Mouse (Mus musculus) MEL (cell line): ENCODE data around the gene Phf21a. TPM values are rescaled to one million over a fixed set of nuclear protein-coding genes. Genes with fewer than 3 reads are reported as not detected.

ENCODE experiments used
- DNase-seq: peaks from one replicate; pipeline ENCODE4 v3.0.0; 2011; ENCODE audit warnings: low read depth, low spot score
- H3K27ac ChIP-seq: 2 replicates; pipeline ENCODE4 v1.5.1; 2012; ENCODE audit warnings: low read depth, mild to moderate bottlenecking, control low read depth, low read length, moderate library complexity; ENCODE audit not compliant: control insufficient read depth
- H3K27me3 ChIP-seq, 2 experiments: fragments of 150-350 bp in 1 of 2; sonication (generic) in 1 of 2; 2 replicates each; pipeline ENCODE4 v1.6.1; 2012; ENCODE audit warnings: low read length in 2 of 2, mild to moderate bottlenecking in 2 of 2, improper control_type of control experiment in 1 of 2, moderate library complexity in 1 of 2; ENCODE audit not compliant: insufficient read depth in 2 of 2, control insufficient read depth in 1 of 2
- H3K36me3 ChIP-seq, 2 experiments: 2 replicates each; pipeline ENCODE4 v1.6.1; 2012 to 2014; ENCODE audit warnings: low read length in 2 of 2, improper control_type of control experiment in 1 of 2, inconsistent platforms in 1 of 2, mild to moderate bottlenecking in 1 of 2; ENCODE audit not compliant: insufficient read depth in 2 of 2, control insufficient read depth in 1 of 2
- H3K4me1 ChIP-seq, 2 experiments: fragments of 150-350 bp in 1 of 2; sonication (generic) in 1 of 2; 2 replicates each; pipeline ENCODE4 v1.6.1; 2012; ENCODE audit warnings: low read length in 2 of 2, improper control_type of control experiment in 1 of 2, mild to moderate bottlenecking in 1 of 2; ENCODE audit not compliant: insufficient read depth in 2 of 2, control insufficient read depth in 1 of 2
- H3K4me3 ChIP-seq, 2 experiments: fragments of 150-350 bp in 1 of 2; sonication (generic) in 1 of 2; 2 replicates each; pipeline ENCODE4 v1.5.1; 2012; ENCODE audit warnings: low read depth in 2 of 2, low read length in 2 of 2, mild to moderate bottlenecking in 2 of 2, moderate library complexity in 2 of 2, control low read depth in 1 of 2, improper control_type of control experiment in 1 of 2; ENCODE audit not compliant: control insufficient read depth in 1 of 2, insufficient read depth in 1 of 2
- H3K79me2 ChIP-seq: 2 replicates; pipeline ENCODE4 v1.6.1; 2012; ENCODE audit warnings: mild to moderate bottlenecking, low read length, moderate library complexity; ENCODE audit not compliant: control insufficient read depth, poor library complexity, insufficient read depth
- H3K9ac ChIP-seq: 2 replicates; pipeline ENCODE4 v1.6.1; 2012; ENCODE audit warnings: low read depth, mild to moderate bottlenecking, control low read depth, low read length, moderate library complexity; ENCODE audit not compliant: control insufficient read depth, poor library complexity, severe bottlenecking
- H3K9me3 ChIP-seq: fragments of 150-350 bp; sonication (generic); replicated peaks from 2 replicates; pipeline ENCODE4 v1.6.1; 2012; ENCODE audit warnings: mild to moderate bottlenecking, low read length, improper control_type of control experiment, moderate library complexity; ENCODE audit not compliant: insufficient read depth
- CHD1 ChIP-seq: IDR thresholded peaks from 2 replicates; pipeline ENCODE4 v1.6.1; 2012; ENCODE audit warnings: low read depth, mild to moderate bottlenecking, inconsistent platforms, low read length, improper control_type of control experiment
- CHD2 ChIP-seq: IDR thresholded peaks from 2 replicates; pipeline ENCODE4 v1.6.1; 2011; ENCODE audit warnings: low read length, improper control_type of control experiment
- EP300 ChIP-seq, 2 experiments: IDR thresholded peaks; 2 replicates each; pipeline ENCODE4 v1.6.1; 2011; ENCODE audit warnings: improper control_type of control experiment in 2 of 2, low read length in 2 of 2, low read depth in 1 of 2, mild to moderate bottlenecking in 1 of 2
- ETS1 ChIP-seq: IDR thresholded peaks from 2 replicates; pipeline ENCODE4 v1.6.1; 2012; ENCODE audit warnings: low read depth, mild to moderate bottlenecking, inconsistent platforms, low read length, improper control_type of control experiment, moderate library complexity
- GATA1 ChIP-seq: IDR thresholded peaks from 2 replicates; pipeline ENCODE4 v1.6.1; 2011; ENCODE audit warnings: low read depth, low read length, improper control_type of control experiment
- JUND ChIP-seq: IDR thresholded peaks from 2 replicates; pipeline ENCODE4 v1.6.1; 2011; ENCODE audit warnings: low read depth, mild to moderate bottlenecking, improper control_type of control experiment, low read length
- MAX ChIP-seq: IDR thresholded peaks from 2 replicates; pipeline ENCODE4 v1.6.1; 2011; ENCODE audit warnings: low read length, improper control_type of control experiment
- MAZ ChIP-seq: IDR thresholded peaks from 2 replicates; pipeline ENCODE4 v1.6.1; 2012; ENCODE audit warnings: low read depth, mild to moderate bottlenecking, inconsistent platforms, low read length, improper control_type of control experiment
- MXI1 ChIP-seq: IDR thresholded peaks from 2 replicates; pipeline ENCODE4 v1.6.1; 2011; ENCODE audit warnings: mild to moderate bottlenecking, low read depth, low read length, improper control_type of control experiment
- MYC ChIP-seq: IDR thresholded peaks from 2 replicates; pipeline ENCODE4 v1.6.1; 2011; ENCODE audit warnings: low read depth, mild to moderate bottlenecking, low read length, improper control_type of control experiment, moderate library complexity
- POLR2AphosphoS2 ChIP-seq: IDR thresholded peaks from 2 replicates; pipeline ENCODE4 v1.6.1; 2011; ENCODE audit warnings: low read length, improper control_type of control experiment
- RCOR1 ChIP-seq: IDR thresholded peaks from 2 replicates; pipeline ENCODE4 v1.6.1; 2012; ENCODE audit warnings: low read depth, mild to moderate bottlenecking, inconsistent platforms, low read length, improper control_type of control experiment
- SIN3A ChIP-seq: IDR thresholded peaks from 2 replicates; pipeline ENCODE4 v1.6.1; 2012; ENCODE audit warnings: low read length, improper control_type of control experiment, inconsistent platforms
- SMC3 ChIP-seq: IDR thresholded peaks from 2 replicates; pipeline ENCODE4 v1.6.1; 2011; ENCODE audit warnings: low read depth, low read length, improper control_type of control experiment
- TAL1 ChIP-seq: IDR thresholded peaks from 2 replicates; pipeline ENCODE4 v1.6.1; 2012; ENCODE audit warnings: mild to moderate bottlenecking, inconsistent platforms, low read length, moderate library complexity, mixed read lengths
- TBP ChIP-seq: IDR thresholded peaks from 2 replicates; pipeline ENCODE4 v1.8.0; 2011; ENCODE audit warnings: low read depth, low read length, improper control_type of control experiment
- TCF12 ChIP-seq: IDR thresholded peaks from 2 replicates; pipeline ENCODE4 v1.6.1; 2014; ENCODE audit warnings: low read depth, mild to moderate bottlenecking, inconsistent platforms, low read length, improper control_type of control experiment, moderate library complexity
- UBTF ChIP-seq: IDR thresholded peaks from 2 replicates; pipeline ENCODE4 v1.6.1; 2012; ENCODE audit warnings: low read depth, mild to moderate bottlenecking, inconsistent platforms, low read length, improper control_type of control experiment, moderate library complexity, borderline replicate concordance; ENCODE audit not compliant: insufficient read depth
- USF2 ChIP-seq, 2 experiments: IDR thresholded peaks; 2 replicates each; pipeline ENCODE4 v1.6.1; 2011 to 2012; ENCODE audit warnings: improper control_type of control experiment in 2 of 2, low read length in 2 of 2, borderline replicate concordance in 1 of 2, inconsistent platforms in 1 of 2, low read depth in 1 of 2, mild to moderate bottlenecking in 1 of 2; ENCODE audit not compliant: insufficient read depth in 1 of 2
- ZKSCAN1 ChIP-seq: IDR thresholded peaks from 2 replicates; pipeline ENCODE4 v1.6.1; 2012; ENCODE audit warnings: low read depth, mild to moderate bottlenecking, inconsistent platforms, low read length, improper control_type of control experiment, moderate library complexity
- ZMIZ1 ChIP-seq: IDR thresholded peaks from 2 replicates; pipeline ENCODE4 v1.6.1; 2012; ENCODE audit warnings: low read depth, mild to moderate bottlenecking, inconsistent platforms, low read length, improper control_type of control experiment, moderate library complexity
- ZNF384 ChIP-seq: IDR thresholded peaks from 2 replicates; pipeline ENCODE4 v1.6.1; 2012; ENCODE audit warnings: low read depth, mild to moderate bottlenecking, inconsistent platforms, low read length, improper control_type of control experiment
- polyA plus RNA-seq, 2 experiments: library from polyadenylated mRNA; stranded (reverse) in 1 of 2; unstranded in 1 of 2; fragments of >175 nt in 1 of 2; fragments of >200 nt in 1 of 2; gene quantifications; 2 replicates each; pipeline versions ENCODE4 v1.2.1 to v1.2.4; 2012; ENCODE audit warnings: low replicate concordance in 2 of 2, low read depth in 1 of 2; ENCODE audit not compliant: insufficient read length in 2 of 2, insufficient read depth in 1 of 2, missing spikeins in 1 of 2
- total RNA-seq: library from RNA; depleted of rRNA; stranded (reverse); fragments of 300-350 nt; gene quantifications from 2 replicates; pipeline ENCODE4 v1.2.3, GENCODE M21; 2012

The Phf21a gene
- total and polyA plus RNA-seq, 3 experiments, result 4.7 to 245 (median 15.6) TPM

DNA sequence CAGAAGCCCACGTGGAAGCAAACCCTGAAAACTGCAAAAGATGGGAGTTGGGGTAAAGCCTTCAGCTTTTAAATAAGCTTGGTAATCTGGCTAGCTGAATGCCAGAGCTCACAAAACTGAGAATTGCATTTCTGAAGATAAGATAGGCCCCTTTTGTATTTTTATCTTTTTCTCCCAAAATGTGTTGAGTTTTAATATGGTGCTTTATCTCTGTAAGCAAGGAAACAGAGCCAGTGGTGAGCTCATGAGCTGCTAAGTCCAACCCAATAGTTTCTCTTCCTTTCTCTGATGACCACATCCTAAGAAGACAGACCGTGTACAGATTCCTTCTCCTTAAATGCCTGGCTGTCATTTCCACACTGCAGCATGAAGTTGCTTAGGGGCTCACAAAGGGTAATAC lies 167.0 kb downstream of the Phf21a start:
- no peaks in the 10 kb centered on the region for H3K9me3 ChIP-seq
- peak overlapping the region; percentile 42 for H3K27ac ChIP-seq
- no peak overlapping the region for H3K9ac ChIP-seq
- peaks cover 0 to 18% of the 10 kb centered on the region in 2 experiments; a peak in 2 of 4 replicates for H3K36me3 ChIP-seq
- no peak overlapping the region for H3K4me3 ChIP-seq
- H3K79me2 ChIP-seq, result no peaks in the 10 kb centered on the region
- H3K27me3 ChIP-seq, result no peaks in the 10 kb centered on the region
- DNase-seq, result peak; percentile 51
- H3K4me1 ChIP-seq, result peaks cover 0 to 16% of the 10 kb centered on the region in 2 experiments; a peak in 3 of 4 replicates
- no peak for TF ChIP-seq TBP
- TF ChIP-seq MAZ, result no peak
- peak; percentile 55 for TF ChIP-seq SIN3A
- peak; percentile 97 for TF ChIP-seq RCOR1
- peak; percentile 48; the same call in 1 of the 2 replicates for TF ChIP-seq MXI1
- peak; percentile 37 for TF ChIP-seq TAL1
- no peak for TF ChIP-seq CHD2
- no peak for TF ChIP-seq ZNF384
- TF ChIP-seq EP300 (IDR thresholded peaks at IDR 0.05; ENCODE audit: low read depth in 1 of 2, low read length in 2 of 2), result peak; percentile 89 to 90
- peak; percentile 95 for TF ChIP-seq GATA1
- TF ChIP-seq JUND, result no peak
- TF ChIP-seq MYC, result peak; percentile 53; the same call in 1 of the 2 replicates
- TF ChIP-seq ETS1, result peak; percentile 90
- TF ChIP-seq TCF12, result peak; percentile 95
- TF ChIP-seq MAX, result no peak
- TF ChIP-seq UBTF, result no peak
- no peak for TF ChIP-seq USF2 (IDR thresholded peaks at IDR 0.05; ENCODE audit: borderline replicate concordance in 1 of 2, insufficient read depth in 1 of 2, low read depth in 1 of 2, low read length in 2 of 2)
- TF ChIP-seq SMC3, result no peak
- TF ChIP-seq CHD1, result no peak
- no peak for TF ChIP-seq ZKSCAN1

GRCm38 (mm10) chr2:92266100-92266617 lies 173.2 kb downstream of the Phf21a start:
- no peaks in the 10 kb centered on the region for H3K36me3 ChIP-seq

More at GRCm38 (mm10) chr2:92266100-92266617, 173.2 kb downstream of the Phf21a start:
- Histone ChIP-seq H3K9me3 (no peaks in the 10 kb centered on the region), H3K9ac (no peak overlapping the region), H3K27ac (no peak overlapping the region), H3K27me3 (no peaks in the 10 kb centered on the region), H3K4me3 (no peak overlapping the region), H3K4me1 (no peaks in the 10 kb centered on the region), H3K79me2 (no peaks in the 10 kb centered on the region)
- TF ChIP-seq TAL1 (no peak), RCOR1 (no peak), MYC (no peak), POLR2AphosphoS2 (no peak), ZMIZ1 (no peak), MAX (no peak)
- DNase-seq, result no peak
